Mouse (Mus musculus) granulocyte monocyte progenitor cell, adult 5-6 weeks (primary cell): ENCODE results near the gene Gstp2. TPM values are rescaled to one million over a fixed set of nuclear protein-coding genes. Genes with fewer than 3 reads are reported as not detected.
"Not testable (repeated sequence)": the region's sequence is repeated elsewhere in the genome, so short reads cannot be mapped to it uniquely, and the experiment has no call there.

Experiments
- ATAC-seq: replicated peaks from 2 replicates; pipeline ENCODE4 v1.8.0; 2016; ENCODE audit warnings: mild to moderate bottlenecking, moderate TSS enrichment, inconsistent platforms; ENCODE audit not compliant: poor library complexity, severe bottlenecking
- total RNA-seq, 2 experiments: library from RNA; stranded (forward) in 1 of 2; stranded (reverse) in 1 of 2; fragments of 200-712, 200-1000 nt in 1 of 2; fragments of >200 nt in 1 of 2; fragmentation: Nextera tagmentation in 1 of 2; gene quantifications; 2 replicates each; pipeline ENCODE4 v1.2.3; 2014 to 2017

The Gstp2 gene
- total RNA-seq, 2 experiments from 2014 or later: 4.3 TPM; not detected in 1

- no peak for ATAC-seq
Measured at GRCm38 (mm10) chr19:4071406-4071805, 25.6 kb upstream of the Gstp2 start.

GRCm38 (mm10) chr19:4070756-4071155 lies 24.9 kb upstream of the Gstp2 start:
- ATAC-seq: peak; percentile 86

GRCm38 (mm10) chr19:4070311-4070710 lies 24.5 kb upstream of the Gstp2 start:
- no peak for ATAC-seq

- ATAC-seq: peak; percentile 55
Measured at GRCm38 (mm10) chr19:4068717-4069410, 23.0 kb upstream of the Gstp2 start.

GRCm38 (mm10) chr19:4068242-4068641 lies 22.4 kb upstream of the Gstp2 start:
- ATAC-seq: not testable (repeated sequence)

- no peak for ATAC-seq
Measured at GRCm38 (mm10) chr19:4066877-4067276, 21.1 kb upstream of the Gstp2 start.

- ATAC-seq: no peak
Measured at GRCm38 (mm10) chr19:4066280-4066679, 20.5 kb upstream of the Gstp2 start.

GRCm38 (mm10) chr19:4064501-4064900 lies 18.7 kb upstream of the Gstp2 start:
- not testable (repeated sequence) for ATAC-seq

GRCm38 (mm10) chr19:4063357-4063756 lies 17.5 kb upstream of the Gstp2 start:
- ATAC-seq: not testable (repeated sequence)

GRCm38 (mm10) chr19:4060899-4061465 lies 15.2 kb upstream of the Gstp2 start:
- ATAC-seq: peak; percentile 35

- not testable (repeated sequence) for ATAC-seq
Measured at GRCm38 (mm10) chr19:4060044-4060898, 14.4 kb upstream of the Gstp2 start.

- ATAC-seq: peak; percentile 79
Measured at GRCm38 (mm10) chr19:4059069-4059740, 13.4 kb upstream of the Gstp2 start, which contains the start of gene Gstp3. TSS of gene Gstp3 (minus strand) at chr19:4059569.

GRCm38 (mm10) chr19:4058581-4058980 lies 12.8 kb upstream of the Gstp2 start:
- ATAC-seq: no peak

- ATAC-seq: no peak
Measured at GRCm38 (mm10) chr19:4057962-4058361, 12.1 kb upstream of the Gstp2 start.

GRCm38 (mm10) chr19:4057389-4057788 lies 11.6 kb upstream of the Gstp2 start:
- no peak for ATAC-seq

GRCm38 (mm10) chr19:4056727-4057126 lies 10.9 kb upstream of the Gstp2 start:
- no peak for ATAC-seq

- no peak for ATAC-seq
Measured at GRCm38 (mm10) chr19:4055947-4056693, 10.3 kb upstream of the Gstp2 start.

GRCm38 (mm10) chr19:4055216-4055946 lies 9.6 kb upstream of the Gstp2 start:
- no peak for ATAC-seq

GRCm38 (mm10) chr19:4054613-4055012 lies 8.8 kb upstream of the Gstp2 start:
- ATAC-seq: no peak
